Mouse (Mus musculus): Measurements from ENCODE around the gene Snx22. TPM values are rescaled to one million over a fixed set of nuclear protein-coding genes. Genes with fewer than 3 reads are reported as not detected.

Gene Snx22
- polyA plus RNA-seq, 1 experiment = 0.10 TPM

GRCm38 (mm10) chr9:66043241-66043640 is 26.3 kb downstream of the Snx22 start:
- TF ChIP-seq CTCF (IDR thresholded peaks at IDR 0.05; ENCODE audit: control insufficient read depth, insufficient read depth, insufficient replicate concordance, low read depth, low read length) (no peak), POLR2A (IDR thresholded peaks at IDR 0.05; ENCODE audit: control insufficient read depth, low read depth, low read length) (no peak)
- Histone ChIP-seq H3K36me3 (ENCODE audit: control insufficient read depth, insufficient read depth, low read length) (no peaks in the 10 kb centered on the region; the same call in 1 of the 2 replicates), H3K4me3 (ENCODE audit: control insufficient read depth, low read depth, low read length) (no peak overlapping the region), H3K4me1 (ENCODE audit: control insufficient read depth, insufficient read depth, low read length) (no peaks in the 10 kb centered on the region), H3K27ac (ENCODE audit: control insufficient read depth, insufficient read depth, low read depth, low read length) (no peak overlapping the region), H3K27me3 (ENCODE audit: control insufficient read depth, insufficient read depth, low read length) (no peaks in the 10 kb centered on the region)

GRCm38 (mm10) chr9:66042331-66042730 is 27.2 kb downstream of the Snx22 start:
- H3K27me3 ChIP-seq (ENCODE audit: control insufficient read depth, insufficient read depth, low read length) = no peaks in the 10 kb centered on the region
- H3K4me3 ChIP-seq (ENCODE audit: control insufficient read depth, low read depth, low read length) = no peak overlapping the region
- TF ChIP-seq POLR2A (IDR thresholded peaks at IDR 0.05; ENCODE audit: control insufficient read depth, low read depth, low read length) = no peak
- TF ChIP-seq CTCF (IDR thresholded peaks at IDR 0.05; ENCODE audit: control insufficient read depth, insufficient read depth, insufficient replicate concordance, low read depth, low read length) = no peak
- H3K36me3 ChIP-seq (ENCODE audit: control insufficient read depth, insufficient read depth, low read length) = no peaks in the 10 kb centered on the region; the same call in 1 of the 2 replicates
- no peak overlapping the region for H3K27ac ChIP-seq (ENCODE audit: control insufficient read depth, insufficient read depth, low read depth, low read length)
- no peaks in the 10 kb centered on the region for H3K4me1 ChIP-seq (ENCODE audit: control insufficient read depth, insufficient read depth, low read length)

- H3K27ac ChIP-seq (ENCODE audit: control insufficient read depth, insufficient read depth, low read depth, low read length) = no peak overlapping the region
- TF ChIP-seq POLR2A (IDR thresholded peaks at IDR 0.05; ENCODE audit: control insufficient read depth, low read depth, low read length) (no peak), CTCF (IDR thresholded peaks at IDR 0.05; ENCODE audit: control insufficient read depth, insufficient read depth, insufficient replicate concordance, low read depth, low read length) (no peak)
- H3K4me1 ChIP-seq (ENCODE audit: control insufficient read depth, insufficient read depth, low read length) = no peaks in the 10 kb centered on the region
- no peak overlapping the region for H3K4me3 ChIP-seq (ENCODE audit: control insufficient read depth, low read depth, low read length)
- H3K36me3 ChIP-seq (ENCODE audit: control insufficient read depth, insufficient read depth, low read length) = no peaks in the 10 kb centered on the region; the same call in 1 of the 2 replicates
- no peaks in the 10 kb centered on the region for H3K27me3 ChIP-seq (ENCODE audit: control insufficient read depth, insufficient read depth, low read length)
These were observed 28.7 kb downstream of the Snx22 start for GRCm38 (mm10) chr9:66040801-66041200.

- no peaks in the 10 kb centered on the region; the same call in 1 of the 2 replicates for H3K36me3 ChIP-seq (ENCODE audit: control insufficient read depth, insufficient read depth, low read length)
These were observed 30.2 kb downstream of the Snx22 start for GRCm38 (mm10) chr9:66039290-66039689.

GRCm38 (mm10) chr9:66038581-66038980 is 30.9 kb downstream of the Snx22 start:
- TF ChIP-seq POLR2A (IDR thresholded peaks at IDR 0.05; ENCODE audit: control insufficient read depth, low read depth, low read length) (no peak), CTCF (IDR thresholded peaks at IDR 0.05; ENCODE audit: control insufficient read depth, insufficient read depth, insufficient replicate concordance, low read depth, low read length) (no peak)
- Histone ChIP-seq H3K27ac (ENCODE audit: control insufficient read depth, insufficient read depth, low read depth, low read length) (no peak overlapping the region), H3K36me3 (ENCODE audit: control insufficient read depth, insufficient read depth, low read length) (peaks cover 1% of the 10 kb centered on the region; the same call in 1 of the 2 replicates), H3K4me3 (ENCODE audit: control insufficient read depth, low read depth, low read length) (no peak overlapping the region), H3K27me3 (ENCODE audit: control insufficient read depth, insufficient read depth, low read length) (no peaks in the 10 kb centered on the region), H3K4me1 (ENCODE audit: control insufficient read depth, insufficient read depth, low read length) (no peaks in the 10 kb centered on the region)

More at GRCm38 (mm10) chr9:66039290-66039689, 30.2 kb downstream of the Snx22 start:
- no peaks in the 10 kb centered on the region for H3K4me1 ChIP-seq (ENCODE audit: control insufficient read depth, insufficient read depth, low read length)
- TF ChIP-seq POLR2A (IDR thresholded peaks at IDR 0.05; ENCODE audit: control insufficient read depth, low read depth, low read length) (no peak), CTCF (IDR thresholded peaks at IDR 0.05; ENCODE audit: control insufficient read depth, insufficient read depth, insufficient replicate concordance, low read depth, low read length) (no peak)
- no peak overlapping the region for H3K27ac ChIP-seq (ENCODE audit: control insufficient read depth, insufficient read depth, low read depth, low read length)
- no peak overlapping the region for H3K4me3 ChIP-seq (ENCODE audit: control insufficient read depth, low read depth, low read length)
- H3K27me3 ChIP-seq (ENCODE audit: control insufficient read depth, insufficient read depth, low read length) = no peaks in the 10 kb centered on the region

- H3K4me3 ChIP-seq (ENCODE audit: control insufficient read depth, low read depth, low read length) = no peak overlapping the region
- no peak overlapping the region for H3K27ac ChIP-seq (ENCODE audit: control insufficient read depth, insufficient read depth, low read depth, low read length)
- TF ChIP-seq POLR2A (IDR thresholded peaks at IDR 0.05; ENCODE audit: control insufficient read depth, low read depth, low read length) (no peak), CTCF (IDR thresholded peaks at IDR 0.05; ENCODE audit: control insufficient read depth, insufficient read depth, insufficient replicate concordance, low read depth, low read length) (no peak)
- peaks cover 1% of the 10 kb centered on the region; the same call in 1 of the 2 replicates for H3K36me3 ChIP-seq (ENCODE audit: control insufficient read depth, insufficient read depth, low read length)
- H3K4me1 ChIP-seq (ENCODE audit: control insufficient read depth, insufficient read depth, low read length) = no peaks in the 10 kb centered on the region
- no peaks in the 10 kb centered on the region for H3K27me3 ChIP-seq (ENCODE audit: control insufficient read depth, insufficient read depth, low read length)
These were observed 31.4 kb downstream of the Snx22 start for GRCm38 (mm10) chr9:66038082-66038481.

GRCm38 (mm10) chr9:66020601-66021000 is 48.9 kb downstream of the Snx22 start:
- no peaks in the 10 kb centered on the region for H3K4me1 ChIP-seq (ENCODE audit: control insufficient read depth, insufficient read depth, low read length)
- H3K27me3 ChIP-seq (ENCODE audit: control insufficient read depth, insufficient read depth, low read length) = no peaks in the 10 kb centered on the region
- H3K4me3 ChIP-seq (ENCODE audit: control insufficient read depth, low read depth, low read length) = no peak overlapping the region
- no peaks in the 10 kb centered on the region; the same call in 1 of the 2 replicates for H3K36me3 ChIP-seq (ENCODE audit: control insufficient read depth, insufficient read depth, low read length)
- no peak for TF ChIP-seq CTCF (IDR thresholded peaks at IDR 0.05; ENCODE audit: control insufficient read depth, insufficient read depth, insufficient replicate concordance, low read depth, low read length)
- H3K27ac ChIP-seq (ENCODE audit: control insufficient read depth, insufficient read depth, low read depth, low read length) = no peak overlapping the region

Other genes starting within 250 kb of the Snx22 start
- 9.8 and 10.4 TPM in 2 replicates for gene Zfp609, start 242.2 kb downstream of the Snx22 start, polyA plus RNA-seq (2012; rRNA removed)
- gene Pclaf, start 179.5 kb downstream of the Snx22 start, polyA plus RNA-seq (2012; rRNA removed) = 0.56 and 0.63 TPM in 2 replicates
- 80.9 and 83.4 TPM in 2 replicates for gene Trip4, start 160.9 kb downstream of the Snx22 start, polyA plus RNA-seq (2012; rRNA removed)
- 17.5 and 20.3 TPM in 2 replicates for gene Csnk1g1, start 160.8 kb downstream of the Snx22 start, polyA plus RNA-seq (2012; rRNA removed)
- 66.6 and 68.0 TPM in 2 replicates for gene Ppib, start 9.5 kb downstream of the Snx22 start, polyA plus RNA-seq (2012; rRNA removed)
- gene Snx1, start 56.9 kb upstream of the Snx22 start, polyA plus RNA-seq (2012; rRNA removed) = 98.1 and 102 TPM in 2 replicates
- 15.1 and 18.2 TPM in 2 replicates for gene Ciao2a, start 56.9 kb upstream of the Snx22 start, polyA plus RNA-seq (2012; rRNA removed)
- gene Dapk2, start 88.5 kb upstream of the Snx22 start, polyA plus RNA-seq (2012; rRNA removed) = 0.67 and 0.70 TPM in 2 replicates